Mouse (Mus musculus) E14TG2a.4 (cell line): ENCODE measurements around the gene Ina.

Experiments used
- CTCF ChIP-seq: conservative IDR thresholded peaks from 2 replicates; pipeline ENCODE4 v1.5.1; 2014; ENCODE audit warnings: low read length
- NANOG ChIP-seq: IDR thresholded peaks from 2 replicates; pipeline ENCODE4 v1.6.1; 2014; ENCODE audit warnings: borderline replicate concordance, low read length, mixed read lengths
- POU5F1 ChIP-seq: IDR thresholded peaks from 2 replicates; pipeline ENCODE4 v1.6.1; 2014; ENCODE audit warnings: low read length, borderline replicate concordance

GRCm38 (mm10) chr19:47014447-47015381 lies at the start of gene Ina, which contains the start of gene Nt5c2:
- TF ChIP-seq CTCF (no peak), POU5F1 (no peak), NANOG (no peak)
